Comparison of ENCODE assay signal across 8 mouse cellular contexts in genomic region chr5:121848035-121848519, GRCm38 (mm10). TPM values are rescaled to one million over a fixed set of nuclear protein-coding genes. Genes with fewer than 3 reads are reported as not detected.
DNase-seq lines count a peak whose midpoint lies in the region; ATAC-seq lines count a peak whose summit lies in the region.

No protein-coding gene starts in this region.

- H3K4me1 ChIP-seq in forebrain, embryonic 15.5 days, result peaks cover 41% of the 10 kb centered on the region
- H3K4me1 ChIP-seq in intestine, embryonic 15.5 days (replicated peaks), result peaks cover 26% of the 10 kb centered on the region
- H3K4me1 ChIP-seq in neural tube, embryonic 13.5 days (replicated peaks), result peaks cover 36% of the 10 kb centered on the region

- under 1% methylated on average over 17 of the region's 17 CpGs for WGBS in forebrain, embryonic 15.5 days
- WGBS in intestine, embryonic 15.5 days, result under 1% methylated on average over 17 of the region's 17 CpGs
- WGBS in neural tube, embryonic 13.5 days, result under 1% methylated on average over 17 of the region's 17 CpGs

- DNase-seq in right cerebral cortex, adult 18-20 months, result peak; percentile 60
- DNase-seq in right cerebral cortex, postnatal 36 days (ENCODE audit: low spot score in 2 of 2), result no peak
- peak; percentile 53 for DNase-seq in c-Kit-positive CD71-positive TER-119-negative erythroid progenitor cells, embryonic 14.5 days (ENCODE audit: low read depth)
- DNase-seq in lung, adult 18-20 months, result peak; percentile 63 to 72
- no peak for DNase-seq in right cerebral cortex, postnatal 14 days

- no peaks in the 10 kb centered on the region for H3K9me3 ChIP-seq in forebrain, embryonic 15.5 days
- H3K9me3 ChIP-seq in intestine, embryonic 15.5 days, result no peaks in the 10 kb centered on the region
- no peaks in the 10 kb centered on the region for H3K9me3 ChIP-seq in neural tube, embryonic 13.5 days

- H3K4me2 ChIP-seq in forebrain, embryonic 15.5 days (replicated peaks), result peak overlapping the region; percentile 54
- H3K4me2 ChIP-seq in intestine, embryonic 15.5 days (replicated peaks), result peak overlapping the region; percentile 76
- peak overlapping the region; percentile 72 for H3K4me2 ChIP-seq in neural tube, embryonic 13.5 days

- peak; percentile 24; the same call in 1 of the 2 replicates for ATAC-seq in forebrain, embryonic 15.5 days (replicated peaks)
- ATAC-seq in intestine, embryonic 15.5 days, result peak; percentile 52
- ATAC-seq in neural tube, embryonic 13.5 days (ENCODE audit: low read depth), result peak; percentile 19; the same call in 1 of the 2 replicates

- H3K36me3 ChIP-seq in forebrain, embryonic 15.5 days, result peaks cover 16% of the 10 kb centered on the region
- H3K36me3 ChIP-seq in intestine, embryonic 15.5 days, result peaks cover 21% of the 10 kb centered on the region
- H3K36me3 ChIP-seq in neural tube, embryonic 13.5 days, result peaks cover 18% of the 10 kb centered on the region

- H3K4me3 ChIP-seq in forebrain, embryonic 15.5 days, result peak overlapping the region; percentile 78
- peak overlapping the region; percentile 87 for H3K4me3 ChIP-seq in intestine, embryonic 15.5 days (replicated peaks)
- peak overlapping the region; percentile 85 for H3K4me3 ChIP-seq in neural tube, embryonic 13.5 days

- H3K9ac ChIP-seq in forebrain, embryonic 15.5 days (replicated peaks), result peak overlapping the region; percentile 73
- H3K9ac ChIP-seq in intestine, embryonic 15.5 days, result peak overlapping the region; percentile 81
- peak overlapping the region; percentile 87 for H3K9ac ChIP-seq in neural tube, embryonic 13.5 days

- H3K27ac ChIP-seq in forebrain, embryonic 15.5 days (replicated peaks), result peak overlapping the region; percentile 62
- H3K27ac ChIP-seq in intestine, embryonic 15.5 days, result peak overlapping the region; percentile 86
- peak overlapping the region; percentile 57 for H3K27ac ChIP-seq in neural tube, embryonic 13.5 days (replicated peaks)

- H3K27me3 ChIP-seq in forebrain, embryonic 15.5 days, result peaks cover 13% of the 10 kb centered on the region
- peaks cover 10% of the 10 kb centered on the region; the same call in 1 of the 2 replicates for H3K27me3 ChIP-seq in intestine, embryonic 15.5 days (replicated peaks)
- H3K27me3 ChIP-seq in neural tube, embryonic 13.5 days, result peaks cover 25% of the 10 kb centered on the region

RNA-seq across cellular contexts. Expression of gene Pheta1, which starts 0.7 kb away (rescaled TPM):
- 58.9 and 59.3 TPM in 2 replicates for polyA plus RNA-seq in forebrain, embryonic 15.5 days (2015; fragmentation: Nextera tagmentation; extraction: Ambion mirVana)
- polyA plus RNA-seq in intestine, embryonic 15.5 days (2015; fragmentation: Nextera tagmentation; extraction: Ambion mirVana), result 32.6 and 36.4 TPM in 2 replicates
- polyA plus RNA-seq in neural tube, embryonic 13.5 days (2015; fragmentation: Nextera tagmentation; extraction: Ambion mirVana), result 41.1 and 41.5 TPM in 2 replicates

RNA-seq across cellular contexts. Expression of gene Sh2b3, which starts 10.6 kb away (rescaled TPM):
- 5.9 and 6.7 TPM in 2 replicates for polyA plus RNA-seq in forebrain, embryonic 15.5 days (2015; fragmentation: Nextera tagmentation; extraction: Ambion mirVana)
- 12.3 and 13.1 TPM in 2 replicates for polyA plus RNA-seq in intestine, embryonic 15.5 days (2015; fragmentation: Nextera tagmentation; extraction: Ambion mirVana)
- 6.9 and 7.7 TPM in 2 replicates for polyA plus RNA-seq in neural tube, embryonic 13.5 days (2015; fragmentation: Nextera tagmentation; extraction: Ambion mirVana)

Comparison
In these comparisons a context has a peak if more than half of its experiments do, and no peak if none do; other contexts are left out.
1. DNase-seq: peak in right cerebral cortex, adult 18-20 months (single experiment), c-Kit-positive CD71-positive TER-119-negative erythroid progenitor cells, embryonic 14.5 days (single experiment) and lung, adult 18-20 months (2 of 2); none in right cerebral cortex, postnatal 36 days (0 of 2) and right cerebral cortex, postnatal 14 days (single experiment).
2. Peak in every context shown above with its lines, with median percentiles within 50 percentile points of each other: ATAC-seq, H3K27ac ChIP-seq, H3K4me2 ChIP-seq, H3K4me3 ChIP-seq and H3K9ac ChIP-seq.